Comparison of ENCODE assay signal across 28 mouse cellular contexts in the genomic region with DNA sequence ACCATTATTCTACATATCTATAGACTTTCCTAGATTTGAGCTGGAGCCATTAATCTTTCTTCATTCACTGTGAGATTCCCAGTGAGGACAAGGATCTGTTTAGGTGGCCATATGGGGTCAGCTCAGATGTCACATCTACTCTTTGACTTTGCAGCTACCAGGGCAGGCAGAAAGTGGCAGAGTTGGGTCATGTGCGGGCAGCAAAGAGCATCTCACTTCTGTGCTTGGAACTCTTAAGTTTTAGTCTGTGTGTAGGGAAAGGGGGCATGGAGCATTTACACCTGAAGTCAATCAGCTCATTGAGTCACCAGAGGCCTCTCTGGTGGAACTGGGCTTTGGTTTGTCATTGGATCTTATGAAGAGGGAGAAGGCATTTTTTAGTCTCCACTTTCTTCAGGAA.
"Had no signal": no experiment of that assay in that cellular context is flagged by ENCODE, and none has a peak within 500 bp of the region (broad histone marks: within the 10 kb centered on the region; RNA-seq: fewer than 3 reads in every experiment).

No protein-coding gene starts in this region.

- H3K27ac ChIP-seq: embryonic facial prominence, embryonic 10.5 days; embryonic facial prominence, embryonic 12.5 days; embryonic facial prominence, embryonic 13.5 days; embryonic facial prominence, embryonic 15.5 days; forebrain, embryonic 10.5 days; forebrain, embryonic 12.5 days; forebrain, embryonic 13.5 days; forebrain, embryonic 15.5 days; gastrocnemius, adult 2 months; heart, adult 2 months had no signal

- H3K4me2 ChIP-seq: embryonic facial prominence, embryonic 12.5 days; embryonic facial prominence, embryonic 13.5 days; embryonic facial prominence, embryonic 15.5 days; forebrain, embryonic 12.5 days; forebrain, embryonic 13.5 days; forebrain, embryonic 15.5 days had no signal

- H3K9ac ChIP-seq: embryonic facial prominence, embryonic 12.5 days; embryonic facial prominence, embryonic 13.5 days; embryonic facial prominence, embryonic 15.5 days; forebrain, embryonic 12.5 days; forebrain, embryonic 13.5 days; forebrain, embryonic 15.5 days; forebrain, postnatal 0 days had no signal

- DNase-seq: cerebellum, adult 2 months; cerebellum, adult 8-10 months; cerebellum, adult 9-10 months; cerebellum, adult 9-11 months; cerebellum, postnatal 10 days; cerebellum, postnatal 14 days; cerebellum, postnatal 25 days; cerebellum, postnatal 36 days; embryo, embryonic 11 days; forebrain, postnatal 0 days; gastrocnemius, adult 2 months; gastrocnemius, postnatal 10 days; gastrocnemius, postnatal 14 days; gastrocnemius, postnatal 25 days; gastrocnemius, postnatal 36 days; heart, adult 18-20 months; heart, adult 2 months had no signal

- H3K36me3 ChIP-seq: embryonic facial prominence, embryonic 10.5 days; embryonic facial prominence, embryonic 12.5 days; embryonic facial prominence, embryonic 13.5 days; embryonic facial prominence, embryonic 15.5 days; forebrain, embryonic 10.5 days; forebrain, embryonic 12.5 days; forebrain, embryonic 15.5 days had no signal

- H3K4me3 ChIP-seq: embryonic facial prominence, embryonic 10.5 days; embryonic facial prominence, embryonic 12.5 days; embryonic facial prominence, embryonic 13.5 days; embryonic facial prominence, embryonic 15.5 days; erythroblast, embryonic 14.5 days; forebrain, embryonic 10.5 days; forebrain, embryonic 12.5 days; forebrain, embryonic 13.5 days; forebrain, embryonic 15.5 days; gastrocnemius, adult 2 months; heart, adult 2 months had no signal

- H3K9me3 ChIP-seq: embryonic facial prominence, embryonic 10.5 days; embryonic facial prominence, embryonic 12.5 days; embryonic facial prominence, embryonic 13.5 days; embryonic facial prominence, embryonic 15.5 days; forebrain, embryonic 10.5 days; forebrain, embryonic 12.5 days; forebrain, embryonic 13.5 days; forebrain, embryonic 15.5 days had no signal

- H3K27me3 ChIP-seq: embryonic facial prominence, embryonic 12.5 days; embryonic facial prominence, embryonic 13.5 days; embryonic facial prominence, embryonic 15.5 days; forebrain, embryonic 12.5 days; forebrain, embryonic 13.5 days; forebrain, embryonic 15.5 days had no signal

- H3K4me1 ChIP-seq: embryonic facial prominence, embryonic 12.5 days; embryonic facial prominence, embryonic 15.5 days; forebrain, embryonic 12.5 days; forebrain, embryonic 13.5 days had no signal

- ATAC-seq: forebrain, embryonic 13.5 days; forebrain, embryonic 14.5 days; forebrain, embryonic 15.5 days; forebrain, embryonic 16.5 days; forebrain, postnatal 0 days had no signal
